Mouse (Mus musculus): ENCODE measurements at regions not wholly inside any gene's neighbourhood (a gene's known extent, or its start where the extent isn't known, plus 50 kb on each side); places are given as distances from the start of the nearest gene placed in this dataset.

DNA sequence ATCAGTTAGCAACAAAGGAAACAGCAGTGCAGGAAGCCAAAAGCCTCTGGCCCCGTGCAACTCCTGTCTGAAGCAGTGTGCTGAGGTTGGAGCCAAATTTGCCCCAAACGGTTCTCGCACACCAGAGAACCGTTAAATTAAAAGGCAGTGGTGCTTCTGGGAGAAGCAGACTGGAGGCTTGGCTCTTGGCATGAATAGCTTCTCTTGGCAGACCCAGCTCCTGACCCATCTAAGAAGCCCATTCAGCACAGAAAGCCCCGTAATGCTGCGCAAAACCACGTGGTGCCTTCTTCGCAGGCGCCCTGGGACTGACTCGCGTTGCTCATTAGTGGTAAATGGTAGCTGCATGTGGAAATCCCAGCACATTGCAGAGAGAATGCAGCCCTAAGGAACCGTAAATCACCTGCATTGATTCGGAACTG lies 340.2 kb upstream of the Slc24a2 start:
- DNase-seq (ENCODE audit: low spot score in 2 of 2) = peak; percentile 28 to 32

DNA sequence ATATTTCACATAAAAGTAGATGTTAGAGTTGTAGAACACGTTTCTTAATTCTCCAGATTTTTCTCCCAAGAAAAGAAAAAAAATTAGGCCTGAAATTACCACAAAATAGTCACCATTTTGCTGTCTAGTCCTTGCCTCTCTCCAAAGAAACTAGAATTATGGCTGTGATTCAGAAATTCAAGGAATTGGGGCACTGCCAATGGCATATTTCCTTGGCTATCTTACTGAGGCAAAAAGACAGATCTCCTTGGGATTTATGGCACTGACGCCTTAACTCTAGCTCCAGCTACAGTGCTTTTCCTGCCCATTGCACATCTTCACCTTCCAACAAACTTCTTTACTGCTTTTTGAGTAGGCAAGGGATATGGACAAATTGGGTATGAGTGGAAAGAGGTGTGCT lies 336.3 kb upstream of the Slc24a2 start:
- DNase-seq (ENCODE audit: low spot score in 2 of 2) = no peak

GRCm38 (mm10) chr4:87554912-87555311 lies 324.6 kb upstream of the Slc24a2 start:
- DNase-seq (ENCODE audit: low spot score in 2 of 2) = no peak

All from frontal cortex, postnatal 14 days (tissue).